Mouse (Mus musculus): ENCODE data around the gene Slc30a1. TPM values are rescaled to one million over a fixed set of nuclear protein-coding genes. Genes with fewer than 3 reads are reported as not detected.

The Slc30a1 gene
- total and polyA plus RNA-seq, 3 experiments: 16.7 to 19.3 (median 18.4) TPM

DNA sequence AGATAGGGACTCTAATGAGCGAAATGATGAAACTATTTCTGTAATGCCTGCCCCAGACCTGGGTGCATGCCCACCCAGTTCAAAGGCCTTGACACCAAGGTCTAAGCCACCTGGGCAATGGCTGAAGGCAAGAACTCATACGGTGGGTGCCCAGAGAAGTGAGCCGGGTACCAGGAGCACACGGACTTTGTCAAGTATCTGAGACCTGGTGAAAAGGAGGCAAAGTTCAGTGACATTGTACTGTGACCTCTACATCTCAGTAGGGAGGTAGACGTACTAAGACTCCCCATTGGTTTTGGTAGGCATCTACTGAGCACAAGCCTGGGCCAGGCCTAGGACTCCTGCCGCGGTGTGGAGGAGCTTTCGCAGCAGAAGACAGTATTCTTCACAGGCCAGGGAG, 38.8 kb downstream of the Slc30a1 start:
- DNase-seq: no peak

DNA sequence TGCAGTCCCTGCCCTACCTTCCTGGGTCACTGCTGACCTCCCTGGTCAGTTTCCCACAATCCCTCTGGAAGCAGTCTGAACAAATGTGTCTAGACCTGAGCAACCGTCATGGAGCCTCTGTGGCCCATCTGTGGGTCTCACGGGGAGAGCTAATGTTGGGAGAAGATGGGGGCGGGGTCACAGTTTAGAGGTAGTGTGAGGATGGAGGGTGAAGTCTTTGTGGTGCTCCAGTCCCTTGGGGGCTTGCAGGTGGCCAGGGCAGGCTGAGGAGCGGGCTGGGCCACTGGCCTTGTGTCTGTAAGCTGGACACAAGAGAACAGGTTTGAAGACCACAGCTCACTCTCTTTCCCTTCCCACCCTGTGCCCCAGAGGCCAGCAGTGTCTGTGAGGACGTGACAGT, 39.2 kb downstream of the Slc30a1 start:
- no peak for DNase-seq

- DNase-seq: no peak
These were observed 39.7 kb downstream of the Slc30a1 start for GRCm38 (mm10) chr1:191946261-191946660.

GRCm38 (mm10) chr1:191946835-191947234, 40.3 kb downstream of the Slc30a1 start:
- DNase-seq: no peak

DNA sequence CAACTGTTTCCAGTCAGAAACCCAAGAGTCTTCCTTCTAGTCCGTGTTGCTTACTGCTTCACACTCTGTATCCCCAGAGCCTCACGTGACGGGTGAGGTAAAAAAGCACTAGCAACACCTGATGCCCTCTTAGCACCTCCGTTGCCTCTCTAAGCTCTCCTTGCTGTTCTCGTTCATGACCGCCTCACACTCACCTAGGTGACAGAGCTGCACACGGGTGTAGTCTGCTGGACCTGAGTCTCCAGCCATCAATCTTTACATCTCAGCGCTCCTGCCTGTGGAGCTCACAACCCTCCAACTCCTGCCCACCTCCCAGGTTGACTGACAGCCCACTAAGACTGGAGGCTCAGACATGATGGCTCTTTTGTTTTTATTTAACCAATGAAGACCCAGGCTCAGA, 41.2 kb downstream of the Slc30a1 start:
- no peak for DNase-seq

DNA sequence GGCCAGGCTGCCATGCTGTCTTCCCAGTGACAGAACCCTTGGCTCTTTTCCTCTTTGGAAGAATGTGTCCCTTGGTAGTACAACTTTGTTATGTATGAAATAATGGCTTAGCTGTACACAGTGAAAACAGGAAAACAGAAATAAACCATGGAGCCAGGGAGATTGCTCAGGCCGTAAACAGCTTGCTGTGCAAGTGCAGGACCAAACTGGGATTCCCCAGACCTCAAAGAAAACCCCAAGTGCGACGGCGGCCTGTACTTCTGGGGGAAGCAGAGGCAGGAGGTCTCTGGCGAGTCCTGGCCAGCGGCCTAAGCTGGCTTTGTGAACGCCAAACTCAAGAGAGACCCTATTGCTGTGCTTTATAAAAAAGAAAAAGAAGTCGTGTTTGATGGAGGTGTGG, 42.0 kb downstream of the Slc30a1 start:
- DNase-seq: no peak

DNA sequence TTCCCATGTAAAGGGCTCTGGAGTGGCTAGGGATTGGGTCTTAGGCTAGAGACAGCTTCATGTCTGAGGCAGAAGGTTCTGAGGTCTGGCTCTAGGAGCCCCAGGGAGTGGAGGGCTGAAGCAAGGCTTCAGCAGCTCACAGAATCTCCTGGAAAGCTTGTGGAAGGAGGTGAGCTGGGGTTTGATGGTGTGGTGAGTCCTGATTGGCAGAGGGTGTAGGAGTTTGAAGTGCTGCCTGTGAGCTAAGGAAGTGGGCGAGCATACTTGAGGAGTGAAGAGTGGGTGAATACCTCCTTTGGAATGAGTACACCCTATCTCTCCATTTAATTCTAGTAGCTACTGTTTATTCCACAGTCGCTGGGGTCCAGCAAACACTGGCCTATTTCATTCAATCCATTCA, 44.0 kb downstream of the Slc30a1 start:
- DNase-seq: no peak

GRCm38 (mm10) chr1:191952733-191953335, 46.3 kb downstream of the Slc30a1 start:
- DNase-seq: no peak

DNA sequence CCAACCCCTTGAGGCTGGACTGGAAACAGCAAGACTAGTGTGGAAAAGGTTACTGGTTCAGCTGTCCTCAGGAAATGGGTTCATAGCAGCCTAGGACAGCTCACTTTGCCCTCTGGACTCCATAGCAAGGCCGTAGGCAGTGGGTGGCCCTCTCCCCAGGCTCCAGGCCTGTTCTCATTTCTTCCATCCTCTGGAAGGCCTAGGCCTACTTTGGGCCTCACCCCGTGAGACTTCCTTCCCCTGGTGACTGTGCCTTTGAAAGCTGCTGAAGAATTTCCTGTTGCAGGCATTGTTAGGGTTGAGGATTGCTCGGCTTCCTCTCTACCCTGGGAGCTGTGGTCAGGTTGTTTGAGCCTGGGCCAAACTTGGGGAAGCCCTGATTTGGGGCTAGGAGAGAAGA, 48.5 kb downstream of the Slc30a1 start:
- peak; percentile 36 for DNase-seq

DNA sequence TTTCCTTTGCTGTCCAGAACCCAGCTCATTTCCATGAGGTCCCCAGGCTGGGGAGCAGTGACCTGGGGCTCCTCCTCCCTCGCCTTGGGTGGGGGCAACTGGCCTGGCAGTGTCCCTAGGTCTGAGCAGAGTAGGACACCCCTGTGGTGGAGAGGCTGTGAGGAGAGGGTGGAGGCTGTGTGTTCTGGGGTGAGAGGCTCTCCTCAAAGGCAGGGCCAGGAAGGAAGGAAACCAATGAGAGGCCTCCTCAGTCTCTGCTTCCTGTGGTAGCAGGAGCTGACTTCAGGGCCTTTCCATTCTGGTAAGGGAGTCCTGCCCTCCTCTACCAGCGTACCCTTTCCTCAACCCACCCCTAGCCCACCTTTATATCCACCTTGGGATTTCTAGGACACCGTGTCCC, 49.7 kb downstream of the Slc30a1 start:
- DNase-seq: peak; percentile 28

GRCm38 (mm10) chr1:191956871-191957270, 50.3 kb downstream of the Slc30a1 start:
- DNase-seq: peak; percentile 29

DNA sequence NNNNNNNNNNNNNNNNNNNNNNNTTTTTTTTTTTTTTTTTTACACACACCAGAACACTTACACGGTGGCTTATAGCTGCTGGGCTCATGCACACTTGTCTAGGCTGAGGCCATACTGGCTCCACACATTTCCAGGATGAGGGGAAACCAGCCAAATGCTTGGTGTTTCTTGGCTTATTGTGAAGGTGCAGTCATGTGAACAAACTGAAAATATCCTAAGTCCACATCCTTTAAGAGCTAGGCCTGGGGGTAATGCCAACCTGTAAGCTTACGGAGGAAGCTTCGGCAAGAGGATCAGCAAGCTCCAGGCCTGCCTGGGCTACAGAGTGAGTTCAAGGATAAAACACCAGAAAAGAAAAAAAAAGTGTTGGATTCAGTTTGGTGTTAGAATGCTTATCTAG, 50.8 kb downstream of the Slc30a1 start:
- no peak for DNase-seq

- no peak for DNase-seq
These were observed 54.4 kb downstream of the Slc30a1 start for GRCm38 (mm10) chr1:191960946-191961345.

Other genes with a start within 250 kb of the Slc30a1 start
- 10 to 100 TPM; 70.8 to 77.0 TPM for gene Lpgat1, start 188.9 kb upstream of the Slc30a1 start, total RNA-seq (2021)
- gene Lpgat1, start 188.9 kb upstream of the Slc30a1 start, polyA plus RNA-seq (2012; rRNA removed): 12.7 and 13.7 TPM in 2 replicates
- 1 to 10 TPM; 1.7 to 2.2 TPM for gene Nek2, start 85.3 kb upstream of the Slc30a1 start, total RNA-seq (2021)
- 0.98 and 1.1 TPM in 2 replicates for gene Nek2, start 85.3 kb upstream of the Slc30a1 start, polyA plus RNA-seq (2012; rRNA removed)
- under 1 TPM; 0.14 to 0.38 TPM for gene Rd3, start 70.6 kb downstream of the Slc30a1 start, total RNA-seq (2021)
- gene Rd3, start 70.6 kb downstream of the Slc30a1 start, polyA plus RNA-seq (2012; rRNA removed): 0.42 and 0.48 TPM in 2 replicates
- 10 to 100 TPM in 1 of 2 experiments, 1 to 10 TPM in 1; 2.9 to 10.3 TPM for gene Traf5, start 185.8 kb downstream of the Slc30a1 start, total RNA-seq (2021)
- gene Traf5, start 185.8 kb downstream of the Slc30a1 start, polyA plus RNA-seq (2012; rRNA removed): 1.7 and 2.0 TPM in 2 replicates
- gene Rcor3, start 231.3 kb downstream of the Slc30a1 start, total RNA-seq (2021): 10 to 100 TPM; 20.7 to 23.8 TPM
- 36.9 and 41.5 TPM in 2 replicates for gene Rcor3, start 231.3 kb downstream of the Slc30a1 start, polyA plus RNA-seq (2012; rRNA removed)